Mouse (Mus musculus) limb, embryonic 14.5 days (tissue): ENCODE data around the gene P3h4. TPM values are rescaled to one million over a fixed set of nuclear protein-coding genes. Genes with fewer than 3 reads are reported as not detected.
A peak's percentile ranks its signal among the peaks of the same experiment; 100 is the strongest.

Experiments used
- ATAC-seq: fragments of 200-750 bp; cut with Nextera tagmentation; 2 replicates; pipeline ENCODE4 v1.8.0; 2017; ENCODE audit warnings: low read depth, moderate number of reproducible peaks, moderate TSS enrichment; ENCODE audit not compliant: low FRiP score
- DNase-seq: peaks from one replicate; pipeline ENCODE4 v3.0.0-alpha.2; 2015; ENCODE audit warnings: low spot score
- H3K27ac ChIP-seq: fragments of 300-500 bp; sonication (generic); replicated peaks from 2 replicates; pipeline ENCODE4 v1.5.1; 2014; ENCODE audit warnings: low read depth, mild to moderate bottlenecking, low read length, moderate library complexity, mixed read lengths
- H3K27me3 ChIP-seq: fragments of 300-500 bp; sonication (generic); 2 replicates; pipeline ENCODE4 v1.6.1; 2014; ENCODE audit warnings: low read length, mixed read lengths; ENCODE audit not compliant: control insufficient read depth, insufficient read depth
- H3K36me3 ChIP-seq: fragments of 300-500 bp; sonication (generic); 2 replicates; pipeline ENCODE4 v1.6.1; 2014; ENCODE audit warnings: mild to moderate bottlenecking, low read length, moderate library complexity, mixed read lengths; ENCODE audit not compliant: control insufficient read depth, insufficient read depth
- H3K4me1 ChIP-seq: fragments of 300-500 bp; sonication (generic); 2 replicates; pipeline ENCODE4 v1.6.1; 2014; ENCODE audit warnings: antibody characterized with exemption, low read length, mixed read lengths; ENCODE audit not compliant: control insufficient read depth, insufficient read depth
- H3K4me2 ChIP-seq: fragments of 300-500 bp; sonication (generic); replicated peaks from 2 replicates; pipeline ENCODE4 v1.6.1; 2014; ENCODE audit warnings: low read depth, mild to moderate bottlenecking, low read length, moderate library complexity; ENCODE audit not compliant: severe bottlenecking
- H3K4me3 ChIP-seq: fragments of 300-500 bp; sonication (generic); replicated peaks from 2 replicates; pipeline ENCODE4 v1.5.1; 2014; ENCODE audit warnings: low read length
- H3K9ac ChIP-seq: fragments of 300-500 bp; sonication (generic); 2 replicates; pipeline ENCODE4 v1.6.1; 2014; ENCODE audit warnings: mild to moderate bottlenecking, low read depth, low read length, moderate library complexity; ENCODE audit not compliant: severe bottlenecking
- H3K9me3 ChIP-seq: fragments of 300-500 bp; sonication (generic); 2 replicates; pipeline ENCODE4 v1.6.1; 2016; ENCODE audit warnings: low read length; ENCODE audit not compliant: control insufficient read depth
- POLR2A ChIP-seq: fragments of 200-500 bp; IDR thresholded peaks from 2 replicates; pipeline ENCODE4 v1.8.0; 2012; ENCODE audit warnings: inconsistent platforms, mild to moderate bottlenecking, moderate library complexity, borderline replicate concordance; ENCODE audit not compliant: insufficient read depth, insufficient read length; ENCODE audit errors: extremely low read depth
- WGBS: fragments of 180-500 bp; shearing (Covaris S2); extraction: QIAGEN DNeasy Blood & Tissue Kit; methylation state at CpG from one replicate; pipeline ENCODE4 v1.1.7; 2014; 5-methylcytosine and 5-hydroxymethylcytosine counted together
- polyA plus RNA-seq, 2 experiments: library from polyadenylated mRNA; depleted of rRNA in 1 of 2; stranded (reverse) in 1 of 2; unstranded in 1 of 2; fragments of >200 nt; fragmentation: Nextera tagmentation in 1 of 2; extraction: Ambion mirVana in 1 of 2; gene quantifications; 2 replicates each; pipeline versions ENCODE4 v1.2.1 to v1.2.3; 2012 to 2014

Gene P3h4
- polyA plus RNA-seq (2012; rRNA removed) (120 and 160 TPM in 2 replicates), polyA plus RNA-seq (2014; fragmentation: Nextera tagmentation; extraction: Ambion mirVana) (92.1 and 95.2 TPM in 2 replicates)

- Histone ChIP-seq H3K9ac (peak within 1 kb of the TSS; percentile 85), H3K9me3 (no peaks in the 10 kb centered on the region), H3K4me2 (peak within 1 kb of the TSS; percentile 81), H3K4me1 (peaks cover 32% of the 10 kb centered on the region), H3K27ac (peak within 1 kb of the TSS; percentile 95), H3K36me3 (peaks cover 37% of the 10 kb centered on the region), H3K4me3 (peak within 1 kb of the TSS; percentile 77), H3K27me3 (no peaks in the 10 kb centered on the region)
- no peak for TF ChIP-seq POLR2A
- ATAC-seq (peak; percentile 94), DNase-seq (peak; percentile 95)
- WGBS: under 1% methylated on average over 61 of the region's 93 CpGs
Measured at GRCm38 (mm10) chr11:100414021-100414913, at the start of gene P3h4. TSS of gene P3h4 (minus strand) at chr11:100414836.

- H3K4me2 ChIP-seq: no peak overlapping the region
- no peak for ATAC-seq
- no peaks in the 10 kb centered on the region for H3K27me3 ChIP-seq
- H3K27ac ChIP-seq: no peak overlapping the region
- 92% methylated on average over 10 of the region's 10 CpGs for WGBS
- TF ChIP-seq POLR2A: no peak
- H3K9me3 ChIP-seq: no peaks in the 10 kb centered on the region
- no peak overlapping the region for H3K4me3 ChIP-seq
- H3K36me3 ChIP-seq: peaks cover 41% of the 10 kb centered on the region
- no peak for DNase-seq
- no peak overlapping the region for H3K9ac ChIP-seq
- no peaks in the 10 kb centered on the region for H3K4me1 ChIP-seq
Measured at GRCm38 (mm10) chr11:100462699-100463098, 48.1 kb upstream of the P3h4 start.

- no peaks in the 10 kb centered on the region for H3K9me3 ChIP-seq
- H3K9ac ChIP-seq: no peak overlapping the region
- no peak overlapping the region for H3K27ac ChIP-seq
- H3K4me3 ChIP-seq: no peak overlapping the region
- peaks cover 34% of the 10 kb centered on the region for H3K36me3 ChIP-seq
- no peaks in the 10 kb centered on the region for H3K27me3 ChIP-seq
- no peaks in the 10 kb centered on the region for H3K4me1 ChIP-seq
- ATAC-seq: no peak
- H3K4me2 ChIP-seq: no peak overlapping the region
- 93% methylated on average over 5 of the region's 5 CpGs for whole genome bisulfite sequencing
- TF ChIP-seq POLR2A: no peak
- no peak for DNase-seq
Measured at GRCm38 (mm10) chr11:100457711-100458110, 43.1 kb upstream of the P3h4 start.

- Histone ChIP-seq H3K36me3 (peaks cover 29% of the 10 kb centered on the region), H3K4me2 (no peak overlapping the region), H3K4me3 (no peak overlapping the region), H3K9ac (no peak overlapping the region), H3K27ac (no peak overlapping the region), H3K9me3 (no peaks in the 10 kb centered on the region), H3K27me3 (no peaks in the 10 kb centered on the region), H3K4me1 (no peaks in the 10 kb centered on the region)
- DNase-seq (no peak), ATAC-seq (no peak)
- TF ChIP-seq POLR2A: no peak
- WGBS: 67% methylated on average over 4 of the region's 4 CpGs
Measured at GRCm38 (mm10) chr11:100457247-100457646, 42.6 kb upstream of the P3h4 start.

- DNase-seq: no peak
- no peak for ATAC-seq
- Histone ChIP-seq H3K9me3 (no peaks in the 10 kb centered on the region), H3K9ac (no peak overlapping the region), H3K36me3 (peaks cover 17% of the 10 kb centered on the region), H3K4me3 (no peak overlapping the region), H3K27ac (no peak overlapping the region), H3K27me3 (no peaks in the 10 kb centered on the region), H3K4me1 (peaks cover 11% of the 10 kb centered on the region), H3K4me2 (no peak overlapping the region)
- TF ChIP-seq POLR2A: no peak
- 88% methylated on average over 6 of the region's 6 CpGs for WGBS
Measured at GRCm38 (mm10) chr11:100442625-100443024, 28.0 kb upstream of the P3h4 start.
